Mouse (Mus musculus) embryonic facial prominence, embryonic 15.5 days (tissue): Measurements from ENCODE around the gene Serpinb6a. TPM values are rescaled to one million over a fixed set of nuclear protein-coding genes. Genes with fewer than 3 reads are reported as not detected.

ENCODE experiments used
- ATAC-seq: fragments of 200-750 bp; cut with Nextera tagmentation; 2 replicates; pipeline ENCODE4 v1.8.0; 2017; ENCODE audit warnings: low read depth, moderate TSS enrichment; ENCODE audit not compliant: insufficient number of reproducible peaks, low FRiP score, low TSS enrichment
- H3K27ac ChIP-seq: fragments of 300-500 bp; sonication (generic); replicated peaks from 2 replicates; pipeline ENCODE4 v1.5.1; 2015; ENCODE audit warnings: mild to moderate bottlenecking, inconsistent platforms
- H3K27me3 ChIP-seq: fragments of 300-500 bp; sonication (generic); 2 replicates; pipeline ENCODE4 v1.6.1; 2015; ENCODE audit warnings: inconsistent platforms
- H3K36me3 ChIP-seq: fragments of 300-500 bp; sonication (generic); 2 replicates; pipeline ENCODE4 v1.6.1; 2015; ENCODE audit warnings: mild to moderate bottlenecking, inconsistent platforms
- H3K4me1 ChIP-seq: fragments of 300-500 bp; sonication (generic); 2 replicates; pipeline ENCODE4 v1.6.1; 2015; ENCODE audit warnings: inconsistent platforms
- H3K4me2 ChIP-seq: fragments of 300-500 bp; sonication (generic); replicated peaks from 2 replicates; pipeline ENCODE4 v1.6.1; 2015; ENCODE audit warnings: mild to moderate bottlenecking, inconsistent platforms
- H3K4me3 ChIP-seq: fragments of 300-500 bp; sonication (generic); replicated peaks from 2 replicates; pipeline ENCODE4 v1.5.1; 2015; ENCODE audit warnings: mild to moderate bottlenecking, inconsistent platforms
- H3K9ac ChIP-seq: fragments of 300-500 bp; sonication (generic); 2 replicates; pipeline ENCODE4 v1.6.1; 2015; ENCODE audit warnings: inconsistent platforms
- H3K9me3 ChIP-seq: fragments of 300-500 bp; sonication (generic); replicated peaks from 2 replicates; pipeline ENCODE4 v1.6.1; 2016; ENCODE audit warnings: inconsistent platforms
- WGBS: fragments of 180-500 bp; shearing (Covaris S2); methylation state at CpG from one replicate; pipeline ENCODE4 v1.1.7; 2015; 5-methylcytosine and 5-hydroxymethylcytosine counted together
- polyA plus RNA-seq: library from polyadenylated mRNA; unstranded; fragments of >200 nt; fragmentation: Nextera tagmentation; extraction: Ambion mirVana; gene quantifications from 2 replicates; pipeline ENCODE4 v1.2.1, GENCODE M21; 2015

Gene Serpinb6a
- polyA plus RNA-seq, 1 experiment from 2014 or later = 74.4 TPM

GRCm38 (mm10) chr13:33903290-33903689 is 99.3 kb downstream of the Serpinb6a start:
- 80% methylated on average over 2 of the region's 2 CpGs for WGBS
- H3K4me1 ChIP-seq = no peaks in the 10 kb centered on the region
- no peak for ATAC-seq
- H3K9me3 ChIP-seq = no peaks in the 10 kb centered on the region
- H3K9ac ChIP-seq = no peak overlapping the region
- H3K27me3 ChIP-seq = no peaks in the 10 kb centered on the region
- H3K27ac ChIP-seq = no peak overlapping the region
- no peaks in the 10 kb centered on the region for H3K36me3 ChIP-seq
- H3K4me3 ChIP-seq = no peak overlapping the region
- no peak overlapping the region for H3K4me2 ChIP-seq

- 39% methylated on average over 2 of the region's 2 CpGs for WGBS
Measured at GRCm38 (mm10) chr13:33894207-33894606, 108.4 kb downstream of the Serpinb6a start.

More at GRCm38 (mm10) chr13:33894207-33894606, 108.4 kb downstream of the Serpinb6a start:
- Histone ChIP-seq H3K4me2 (no peak overlapping the region), H3K27me3 (no peaks in the 10 kb centered on the region), H3K27ac (no peak overlapping the region), H3K9me3 (no peaks in the 10 kb centered on the region), H3K36me3 (no peaks in the 10 kb centered on the region), H3K4me1 (no peaks in the 10 kb centered on the region), H3K9ac (no peak overlapping the region), H3K4me3 (no peak overlapping the region)
- ATAC-seq = no peak

Other genes starting within 250 kb of the Serpinb6a start
- not detected in 2 replicates for gene Serpinb6e, start 159.4 kb downstream of the Serpinb6a start, polyA plus RNA-seq
- gene Serpinb6c, start 97.1 kb downstream of the Serpinb6a start, polyA plus RNA-seq = 0.92 and 1.4 TPM in 2 replicates
- gene Nqo2, start 38.1 kb downstream of the Serpinb6a start, polyA plus RNA-seq = 15.8 and 19.1 TPM in 2 replicates
- gene Ripk1, start 431 bp downstream of the Serpinb6a start, polyA plus RNA-seq = 19.3 and 19.7 TPM in 2 replicates
- gene Bphl, start 34.8 kb upstream of the Serpinb6a start, polyA plus RNA-seq = 51.2 and 72.1 TPM in 2 replicates
- 208 and 211 TPM in 2 replicates for gene Tubb2a, start 75.2 kb upstream of the Serpinb6a start, polyA plus RNA-seq
- gene Tubb2b, start 127.7 kb upstream of the Serpinb6a start, polyA plus RNA-seq = 55.4 and 56.9 TPM in 2 replicates
- gene Psmg4, start 160.2 kb upstream of the Serpinb6a start, polyA plus RNA-seq = 72.6 and 76.4 TPM in 2 replicates